Mouse (Mus musculus) left cerebral cortex, adult 8-10 months (tissue): ENCODE measurements around the gene Olfr67. TPM values are rescaled to one million over a fixed set of nuclear protein-coding genes. Genes with fewer than 3 reads are reported as not detected.
"Not testable (repeated sequence)": the region's sequence is repeated elsewhere in the genome, so short reads cannot be mapped to it uniquely, and the experiment has no call there.

Source experiments
- DNase-seq, 2 experiments: peaks; one replicate each; pipeline ENCODE4 v3.0.0; 2022; ENCODE audit warnings: low spot score in 2 of 2
- total RNA-seq, 4 experiments: library from RNA; stranded (reverse); gene quantifications; 2 replicates each; pipeline ENCODE4 v1.2.4; 2022

Gene Olfr67
- not detected for total RNA-seq

- no peak for DNase-seq
Observed at GRCm38 (mm10) chr7:103791721-103792120, at the start of gene Olfr67. Olfr67 (minus strand) TSS chr7:103791821.

- DNase-seq: no peak
Observed at GRCm38 (mm10) chr7:103840268-103840667, 48.6 kb upstream of the Olfr67 start, which contains the start of gene Hbb-bh2. Hbb-bh2 (minus strand) TSS chr7:103840520.

GRCm38 (mm10) chr7:103827808-103828207 lies 36.2 kb upstream of the Olfr67 start, which contains the start of gene Hbb-bs:
Hbb-bs (minus strand) TSS chr7:103828096.
- no peak for DNase-seq

- not testable (repeated sequence) for DNase-seq
Observed at GRCm38 (mm10) chr7:103827139-103827538, 35.5 kb upstream of the Olfr67 start.

- no peak for DNase-seq
Observed at GRCm38 (mm10) chr7:103826255-103826887, 34.8 kb upstream of the Olfr67 start.

- DNase-seq: no peak
Observed at GRCm38 (mm10) chr7:103825536-103826254, 34.1 kb upstream of the Olfr67 start.

- no peak for DNase-seq
Observed at GRCm38 (mm10) chr7:103824597-103824996, 33.0 kb upstream of the Olfr67 start.

- DNase-seq: not testable (repeated sequence)
Observed at GRCm38 (mm10) chr7:103815085-103815484, 23.5 kb upstream of the Olfr67 start.

GRCm38 (mm10) chr7:103813766-103814165 lies 22.1 kb upstream of the Olfr67 start, which contains the start of gene Hbb-bt:
Hbb-bt (minus strand) TSS chr7:103813996.
- DNase-seq: no peak

GRCm38 (mm10) chr7:103813152-103813551 lies 21.5 kb upstream of the Olfr67 start:
- DNase-seq: not testable (repeated sequence)

- no peak for DNase-seq
Observed at GRCm38 (mm10) chr7:103812174-103812573, 20.6 kb upstream of the Olfr67 start.

- no peak for DNase-seq
Observed at GRCm38 (mm10) chr7:103811223-103811845, 19.7 kb upstream of the Olfr67 start.

- no peak for DNase-seq
Observed at GRCm38 (mm10) chr7:103810746-103811145, 19.1 kb upstream of the Olfr67 start.

GRCm38 (mm10) chr7:103810296-103810695 lies 18.7 kb upstream of the Olfr67 start:
- DNase-seq: no peak

GRCm38 (mm10) chr7:103809801-103810155 lies 18.2 kb upstream of the Olfr67 start:
- DNase-seq: no peak

GRCm38 (mm10) chr7:103808971-103809800 lies 17.6 kb upstream of the Olfr67 start:
- DNase-seq: no peak

- not testable (repeated sequence) for DNase-seq
Observed at GRCm38 (mm10) chr7:103808120-103808519, 16.5 kb upstream of the Olfr67 start.

- peak in 1 of 2 experiments; percentile 5 for DNase-seq
Observed at GRCm38 (mm10) chr7:103806856-103807255, 15.2 kb upstream of the Olfr67 start.

- no peak for DNase-seq
Observed at GRCm38 (mm10) chr7:103792669-103793388, 1.2 kb upstream of the Olfr67 start.

GRCm38 (mm10) chr7:103779598-103779997 lies 12.0 kb downstream of the Olfr67 start, which contains the start of gene Olfr68:
Olfr68 (minus strand) TSS chr7:103779698.
- no peak for DNase-seq

GRCm38 (mm10) chr7:103777652-103778051 lies 14.0 kb downstream of the Olfr67 start:
- not testable (repeated sequence) for DNase-seq
